Mouse (Mus musculus) limb, embryonic 12.5 days (tissue): ENCODE results near the gene Snapc4. TPM values are rescaled to one million over a fixed set of nuclear protein-coding genes. Genes with fewer than 3 reads are reported as not detected.

Experiments
- ATAC-seq: fragments of 200-750 bp; cut with Nextera tagmentation; 2 replicates; pipeline ENCODE4 v1.8.0; 2017; ENCODE audit warnings: low read depth, moderate TSS enrichment; ENCODE audit not compliant: insufficient number of reproducible peaks, insufficient read depth, low FRiP score, low TSS enrichment
- H3K27ac ChIP-seq: fragments of 300-500 bp; sonication (generic); 2 replicates; pipeline ENCODE4 v1.5.1; 2016; ENCODE audit warnings: mild to moderate bottlenecking, moderate library complexity
- H3K27me3 ChIP-seq: fragments of 300-500 bp; sonication (generic); 2 replicates; pipeline ENCODE4 v1.6.1; 2016; ENCODE audit warnings: mild to moderate bottlenecking, moderate library complexity
- H3K36me3 ChIP-seq: fragments of 300-500 bp; sonication (generic); 2 replicates; pipeline ENCODE4 v1.6.1; 2016; ENCODE audit warnings: mild to moderate bottlenecking, moderate library complexity
- H3K4me1 ChIP-seq: fragments of 300-500 bp; sonication (generic); replicated peaks from 2 replicates; pipeline ENCODE4 v1.6.1; 2016
- H3K4me2 ChIP-seq: fragments of 300-500 bp; sonication (generic); 2 replicates; pipeline ENCODE4 v1.6.1; 2016; ENCODE audit warnings: mild to moderate bottlenecking, moderate library complexity
- H3K4me3 ChIP-seq: fragments of 300-500 bp; sonication (generic); replicated peaks from 2 replicates; pipeline ENCODE4 v1.5.1; 2016; ENCODE audit warnings: mild to moderate bottlenecking
- H3K9ac ChIP-seq: fragments of 300-500 bp; sonication (generic); replicated peaks from 2 replicates; pipeline ENCODE4 v1.6.1; 2016; ENCODE audit warnings: mild to moderate bottlenecking, moderate library complexity
- H3K9me3 ChIP-seq: fragments of 300-500 bp; sonication (generic); 2 replicates; pipeline ENCODE4 v1.6.1; 2016; ENCODE audit warnings: mild to moderate bottlenecking, moderate library complexity
- whole genome bisulfite sequencing: fragments of 180-500 bp; shearing (Covaris S2); methylation state at CpG from one replicate; pipeline ENCODE4 v1.1.7; 2016; 5-methylcytosine and 5-hydroxymethylcytosine counted together
- polyA plus RNA-seq: library from polyadenylated mRNA; unstranded; fragments of >200 nt; fragmentation: Nextera tagmentation; extraction: Ambion mirVana; gene quantifications from 2 replicates; pipeline ENCODE4 v1.2.1, GENCODE M21; 2016

Gene Snapc4
- polyA plus RNA-seq, 1 experiment from 2014 or later = 36.7 TPM

GRCm38 (mm10) chr2:26338302-26339203 lies 41.9 kb downstream of the Snapc4 start:
- H3K36me3 ChIP-seq = peaks cover 53% of the 10 kb centered on the region
- H3K4me1 ChIP-seq = 0 out of 2 replicates have a peak, but pooled peaks cover 5% of the 10 kb centered on the region
- no peak overlapping the region for H3K9ac ChIP-seq
- no peaks in the 10 kb centered on the region for H3K9me3 ChIP-seq
- no peak overlapping the region for H3K27ac ChIP-seq
- H3K4me2 ChIP-seq = no peak overlapping the region
- H3K4me3 ChIP-seq = no peak overlapping the region
- WGBS = 82% methylated on average over 9 of the region's 13 CpGs
- no peak for ATAC-seq
- H3K27me3 ChIP-seq = no peaks in the 10 kb centered on the region

GRCm38 (mm10) chr2:26330702-26331101 lies 49.8 kb downstream of the Snapc4 start:
- H3K9ac ChIP-seq = no peak overlapping the region
- peaks cover 70% of the 10 kb centered on the region for H3K36me3 ChIP-seq
- H3K4me3 ChIP-seq = no peak overlapping the region
- no peaks in the 10 kb centered on the region for H3K4me1 ChIP-seq
- H3K4me2 ChIP-seq = no peak overlapping the region
- H3K9me3 ChIP-seq = no peaks in the 10 kb centered on the region
- H3K27ac ChIP-seq = 0 out of 2 replicates have a peak overlapping the region, but pooled peaks have one; percentile 2
- 84% methylated on average over 6 of the region's 6 CpGs for WGBS
- H3K27me3 ChIP-seq = no peaks in the 10 kb centered on the region
- no peak for ATAC-seq

GRCm38 (mm10) chr2:26330056-26330468 lies 50.4 kb downstream of the Snapc4 start:
- H3K4me1 ChIP-seq = no peaks in the 10 kb centered on the region
- 95% methylated on average over 4 of the region's 4 CpGs for WGBS
- peaks cover 76% of the 10 kb centered on the region for H3K36me3 ChIP-seq
- H3K4me3 ChIP-seq = no peak overlapping the region
- H3K9ac ChIP-seq = no peak overlapping the region
- no peak for ATAC-seq
- no peaks in the 10 kb centered on the region for H3K27me3 ChIP-seq
- H3K27ac ChIP-seq = 0 out of 2 replicates have a peak overlapping the region, but pooled peaks have one; percentile 2
- H3K4me2 ChIP-seq = no peak overlapping the region
- H3K9me3 ChIP-seq = no peaks in the 10 kb centered on the region

- no peak overlapping the region for H3K9ac ChIP-seq
- no peaks in the 10 kb centered on the region for H3K9me3 ChIP-seq
- no peak overlapping the region for H3K4me3 ChIP-seq
- no peaks in the 10 kb centered on the region for H3K27me3 ChIP-seq
- ATAC-seq = no peak
- no peak overlapping the region for H3K4me2 ChIP-seq
- 75% methylated on average over 8 of the region's 8 CpGs for WGBS
- H3K27ac ChIP-seq = no peak overlapping the region
- H3K4me1 ChIP-seq = no peaks in the 10 kb centered on the region
- peaks cover 83% of the 10 kb centered on the region for H3K36me3 ChIP-seq
Observed at GRCm38 (mm10) chr2:26329402-26329801, 51.1 kb downstream of the Snapc4 start.

- H3K27me3 ChIP-seq = no peaks in the 10 kb centered on the region
- H3K9ac ChIP-seq = no peak overlapping the region
- H3K27ac ChIP-seq = no peak overlapping the region
- no peak for ATAC-seq
- H3K9me3 ChIP-seq = no peaks in the 10 kb centered on the region
- WGBS = 90% methylated on average over 4 of the region's 4 CpGs
- no peak overlapping the region for H3K4me3 ChIP-seq
- peaks cover 96% of the 10 kb centered on the region for H3K36me3 ChIP-seq
- H3K4me1 ChIP-seq = no peaks in the 10 kb centered on the region
- no peak overlapping the region for H3K4me2 ChIP-seq
Observed at GRCm38 (mm10) chr2:26327852-26328251, 52.6 kb downstream of the Snapc4 start.

GRCm38 (mm10) chr2:26325386-26326181 lies 54.9 kb downstream of the Snapc4 start:
- Histone ChIP-seq H3K27ac (no peak overlapping the region; the same call in 1 of the 2 replicates), H3K9ac (no peak overlapping the region), H3K4me2 (no peak overlapping the region), H3K4me3 (no peak overlapping the region), H3K27me3 (no peaks in the 10 kb centered on the region), H3K9me3 (no peaks in the 10 kb centered on the region), H3K36me3 (peaks cover 87% of the 10 kb centered on the region), H3K4me1 (no peaks in the 10 kb centered on the region)
- peak; percentile 73 for ATAC-seq
- 68% methylated on average over 15 of the region's 15 CpGs for WGBS

- Histone ChIP-seq H3K36me3 (peaks cover 86% of the 10 kb centered on the region), H3K27me3 (no peaks in the 10 kb centered on the region), H3K4me3 (no peak overlapping the region), H3K4me1 (no peaks in the 10 kb centered on the region), H3K27ac (no peak overlapping the region), H3K9ac (no peak overlapping the region), H3K9me3 (no peaks in the 10 kb centered on the region), H3K4me2 (no peak overlapping the region)
- no peak for ATAC-seq
- 79% methylated on average over 2 of the region's 2 CpGs for WGBS
Observed at GRCm38 (mm10) chr2:26324917-26325316, 55.5 kb downstream of the Snapc4 start.

- Histone ChIP-seq H3K36me3 (peaks cover 84% of the 10 kb centered on the region), H3K4me3 (no peak overlapping the region), H3K9me3 (no peaks in the 10 kb centered on the region), H3K4me1 (peaks cover 5% of the 10 kb centered on the region), H3K4me2 (no peak overlapping the region), H3K27ac (no peak overlapping the region), H3K9ac (no peak overlapping the region), H3K27me3 (no peaks in the 10 kb centered on the region)
- ATAC-seq = no peak
- WGBS = 90% methylated on average over 13 of the region's 13 CpGs
Observed at GRCm38 (mm10) chr2:26323589-26324325, 56.7 kb downstream of the Snapc4 start.

- no peaks in the 10 kb centered on the region for H3K27me3 ChIP-seq
- H3K36me3 ChIP-seq = peaks cover 64% of the 10 kb centered on the region
- peaks cover 34% of the 10 kb centered on the region for H3K4me1 ChIP-seq
- H3K9me3 ChIP-seq = no peaks in the 10 kb centered on the region
- H3K9ac ChIP-seq = no peak overlapping the region
- 92% methylated on average over 14 of the region's 14 CpGs for WGBS
- H3K27ac ChIP-seq = no peak overlapping the region
- no peak for ATAC-seq
- H3K4me2 ChIP-seq = no peak overlapping the region
- H3K4me3 ChIP-seq = no peak overlapping the region
Observed at GRCm38 (mm10) chr2:26320245-26321185, 59.9 kb downstream of the Snapc4 start.

GRCm38 (mm10) chr2:26319519-26320244 lies 60.8 kb downstream of the Snapc4 start:
- H3K4me1 ChIP-seq = peaks cover 41% of the 10 kb centered on the region
- no peak overlapping the region for H3K4me2 ChIP-seq
- no peak overlapping the region for H3K9ac ChIP-seq
- no peak overlapping the region for H3K4me3 ChIP-seq
- no peak overlapping the region for H3K27ac ChIP-seq
- no peak for ATAC-seq
- H3K9me3 ChIP-seq = no peaks in the 10 kb centered on the region
- no peaks in the 10 kb centered on the region for H3K27me3 ChIP-seq
- peaks cover 56% of the 10 kb centered on the region for H3K36me3 ChIP-seq
- WGBS = 91% methylated on average over 13 of the region's 13 CpGs
